Mouse (Mus musculus) forebrain, embryonic 16.5 days (tissue): ENCODE results near the gene Pfdn2. TPM values are rescaled to one million over a fixed set of nuclear protein-coding genes. Genes with fewer than 3 reads are reported as not detected.

ENCODE experiments used
- ATAC-seq: fragments of 200-750 bp; cut with Nextera tagmentation; 2 replicates; pipeline ENCODE4 v1.8.0; 2017; ENCODE audit warnings: mild to moderate bottlenecking, moderate library complexity
- H3K27ac ChIP-seq: fragments of 300-500 bp; sonication (generic); 2 replicates; pipeline ENCODE4 v1.5.1; 2014; ENCODE audit warnings: low read length, control low read depth
- H3K27me3 ChIP-seq: fragments of 300-500 bp; sonication (generic); replicated peaks from 2 replicates; pipeline ENCODE4 v1.6.1; 2014; ENCODE audit warnings: low read length; ENCODE audit not compliant: control insufficient read depth, insufficient read depth
- H3K36me3 ChIP-seq: fragments of 300-500 bp; sonication (generic); 2 replicates; pipeline ENCODE4 v1.6.1; 2014; ENCODE audit not compliant: control insufficient read depth, insufficient read depth
- H3K4me1 ChIP-seq: fragments of 300-500 bp; sonication (generic); replicated peaks from 2 replicates; pipeline ENCODE4 v1.6.1; 2014; ENCODE audit warnings: low read length; ENCODE audit not compliant: control insufficient read depth, insufficient read depth
- H3K4me2 ChIP-seq: fragments of 300-500 bp; sonication (generic); 2 replicates; pipeline ENCODE4 v1.6.1; 2014; ENCODE audit warnings: mild to moderate bottlenecking, low read length, control low read depth
- H3K4me3 ChIP-seq: fragments of 300-500 bp; sonication (generic); replicated peaks from 2 replicates; pipeline ENCODE4 v1.5.1; 2014; ENCODE audit warnings: mild to moderate bottlenecking, low read length, control low read depth
- H3K9ac ChIP-seq: fragments of 300-500 bp; sonication (generic); replicated peaks from 2 replicates; pipeline ENCODE4 v1.6.1; 2014; ENCODE audit warnings: low read depth, low read length, control low read depth
- H3K9me3 ChIP-seq: fragments of 300-500 bp; sonication (generic); 2 replicates; pipeline ENCODE4 v1.6.1; 2016; ENCODE audit warnings: low read length; ENCODE audit not compliant: control insufficient read depth
- whole genome bisulfite sequencing: fragments of 180-500 bp; shearing (Covaris S2); extraction: QIAGEN DNeasy Blood & Tissue Kit; methylation state at CpG from one replicate; pipeline ENCODE4 v1.1.7; 2014; 5-methylcytosine and 5-hydroxymethylcytosine counted together
- polyA plus RNA-seq: library from polyadenylated mRNA; unstranded; fragments of >200 nt; fragmentation: Nextera tagmentation; extraction: Ambion mirVana; gene quantifications from 2 replicates; pipeline ENCODE4 v1.2.1, GENCODE M21; 2015

Pfdn2 gene
- polyA plus RNA-seq, 1 experiment from 2014 or later = 156 TPM

GRCm38 (mm10) chr1:171365934-171366333 is 20.5 kb downstream of the Pfdn2 start:
- WGBS = 48% methylated on average over 7 of the region's 7 CpGs
- no peaks in the 10 kb centered on the region for H3K27me3 ChIP-seq
- H3K9ac ChIP-seq = no peak overlapping the region
- no peak overlapping the region for H3K4me2 ChIP-seq
- no peak overlapping the region for H3K4me3 ChIP-seq
- no peaks in the 10 kb centered on the region for H3K36me3 ChIP-seq
- H3K9me3 ChIP-seq = no peaks in the 10 kb centered on the region
- no peak for ATAC-seq
- H3K4me1 ChIP-seq = peaks cover 7% of the 10 kb centered on the region
- no peak overlapping the region for H3K27ac ChIP-seq

GRCm38 (mm10) chr1:171369845-171370556 is 24.5 kb downstream of the Pfdn2 start, which contains the start of gene Nectin4:
Gene Nectin4 (plus strand): TSS chr1:171370099.
- H3K9ac ChIP-seq = no peak within 1 kb of the TSS
- H3K27ac ChIP-seq = no peak within 1 kb of the TSS
- no peaks in the 10 kb centered on the region for H3K36me3 ChIP-seq
- H3K9me3 ChIP-seq = no peaks in the 10 kb centered on the region
- WGBS = 43% methylated on average over 20 of the region's 20 CpGs
- H3K4me3 ChIP-seq = no peak within 1 kb of the TSS
- H3K27me3 ChIP-seq = no peaks in the 10 kb centered on the region
- no peak within 1 kb of the TSS for H3K4me2 ChIP-seq
- no peaks in the 10 kb centered on the region for H3K4me1 ChIP-seq
- ATAC-seq = no peak

- H3K27me3 ChIP-seq = no peaks in the 10 kb centered on the region
- no peak overlapping the region for H3K9ac ChIP-seq
- 42% methylated on average over 3 of the region's 3 CpGs for WGBS
- no peak overlapping the region for H3K4me2 ChIP-seq
- no peaks in the 10 kb centered on the region for H3K36me3 ChIP-seq
- no peaks in the 10 kb centered on the region for H3K9me3 ChIP-seq
- H3K4me1 ChIP-seq = no peaks in the 10 kb centered on the region
- ATAC-seq = no peak
- no peak overlapping the region for H3K27ac ChIP-seq
- no peak overlapping the region for H3K4me3 ChIP-seq
Observed at GRCm38 (mm10) chr1:171372880-171373279, 27.4 kb downstream of the Pfdn2 start.

- H3K9ac ChIP-seq = no peak overlapping the region
- no peaks in the 10 kb centered on the region for H3K27me3 ChIP-seq
- H3K4me2 ChIP-seq = no peak overlapping the region
- H3K4me1 ChIP-seq = no peaks in the 10 kb centered on the region
- H3K36me3 ChIP-seq = no peaks in the 10 kb centered on the region
- ATAC-seq = no peak
- H3K4me3 ChIP-seq = no peak overlapping the region
- H3K9me3 ChIP-seq = no peaks in the 10 kb centered on the region
- H3K27ac ChIP-seq = no peak overlapping the region
- WGBS = 3% methylated on average over 3 of the region's 4 CpGs
Observed at GRCm38 (mm10) chr1:171373946-171374345, 28.5 kb downstream of the Pfdn2 start.

- no peak for ATAC-seq
- no peak overlapping the region for H3K4me2 ChIP-seq
- peaks cover 7% of the 10 kb centered on the region for H3K27me3 ChIP-seq
- no peak overlapping the region for H3K27ac ChIP-seq
- WGBS = 50% methylated on average over 9 of the region's 9 CpGs
- no peak overlapping the region for H3K4me3 ChIP-seq
- no peaks in the 10 kb centered on the region for H3K36me3 ChIP-seq
- no peak overlapping the region for H3K9ac ChIP-seq
- peaks cover 9% of the 10 kb centered on the region for H3K4me1 ChIP-seq
- no peaks in the 10 kb centered on the region for H3K9me3 ChIP-seq
Observed at GRCm38 (mm10) chr1:171375646-171376097, 30.2 kb downstream of the Pfdn2 start.

DNA sequence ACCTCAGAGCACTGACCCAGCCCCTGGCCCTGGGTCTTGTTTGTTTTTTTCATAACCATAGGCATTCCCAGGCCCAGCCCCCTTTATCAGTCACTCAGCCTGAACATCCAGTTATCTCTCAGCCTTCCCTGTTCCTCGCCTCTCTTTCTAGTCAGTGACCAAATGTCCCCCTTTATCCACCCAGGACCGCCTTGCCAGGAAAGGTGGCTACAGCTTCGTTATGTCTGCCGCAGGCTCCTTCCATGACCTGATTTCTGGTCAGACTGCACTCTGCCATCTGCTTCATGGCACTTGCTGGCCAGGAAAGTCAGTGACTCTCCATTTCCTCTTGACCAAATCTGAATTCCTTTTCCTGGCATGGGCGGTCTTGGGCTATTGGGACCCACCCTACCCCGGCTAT is 32.8 kb downstream of the Pfdn2 start:
- peaks cover 12% of the 10 kb centered on the region for H3K27me3 ChIP-seq
- no peak for ATAC-seq
- WGBS = 90% methylated on average over 6 of the region's 6 CpGs
- H3K4me1 ChIP-seq = peaks cover 9% of the 10 kb centered on the region
- no peaks in the 10 kb centered on the region for H3K36me3 ChIP-seq
- no peak overlapping the region for H3K9ac ChIP-seq
- no peak overlapping the region for H3K27ac ChIP-seq
- H3K4me3 ChIP-seq = no peak overlapping the region
- H3K4me2 ChIP-seq = no peak overlapping the region
- H3K9me3 ChIP-seq = no peaks in the 10 kb centered on the region

DNA sequence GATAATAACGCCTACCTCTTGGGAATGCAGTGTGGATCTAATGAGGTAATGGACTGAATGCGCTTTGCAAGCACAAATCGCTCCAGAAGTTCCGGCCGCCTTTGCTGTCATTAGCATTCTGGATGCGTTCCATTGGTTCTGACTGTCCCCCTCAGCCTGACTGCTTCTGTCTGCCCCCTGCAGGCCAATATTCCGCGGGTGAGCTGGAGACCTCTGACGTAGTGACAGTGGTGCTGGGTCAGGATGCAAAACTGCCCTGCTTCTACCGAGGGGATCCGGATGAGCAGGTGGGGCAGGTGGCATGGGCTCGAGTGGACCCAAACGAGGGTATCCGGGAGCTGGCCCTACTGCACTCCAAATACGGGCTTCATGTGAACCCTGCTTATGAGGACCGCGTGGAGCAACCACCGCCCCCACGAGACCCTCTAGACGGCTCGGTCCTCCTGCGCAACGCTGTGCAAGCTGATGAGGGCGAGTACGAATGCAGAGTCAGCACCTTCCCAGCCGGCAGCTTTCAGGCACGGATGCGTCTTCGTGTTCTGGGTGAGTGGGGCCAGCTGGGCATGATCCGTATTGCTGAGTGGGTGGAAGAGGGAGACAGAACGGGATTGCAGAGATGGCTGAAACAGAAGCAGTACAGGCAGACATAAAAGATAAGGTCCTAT is 34.6 kb downstream of the Pfdn2 start:
- peak overlapping the region; percentile 55 for H3K4me2 ChIP-seq
- no peaks in the 10 kb centered on the region for H3K9me3 ChIP-seq
- H3K27ac ChIP-seq = no peak overlapping the region
- H3K4me3 ChIP-seq = peak overlapping the region; percentile 36
- peaks cover 12% of the 10 kb centered on the region for H3K27me3 ChIP-seq
- peak; percentile 74 for ATAC-seq
- H3K36me3 ChIP-seq = no peaks in the 10 kb centered on the region
- H3K9ac ChIP-seq = peak overlapping the region; percentile 42; the same call in 1 of the 2 replicates
- H3K4me1 ChIP-seq = peaks cover 9% of the 10 kb centered on the region
- under 1% methylated on average over 31 of the region's 31 CpGs for WGBS

DNA sequence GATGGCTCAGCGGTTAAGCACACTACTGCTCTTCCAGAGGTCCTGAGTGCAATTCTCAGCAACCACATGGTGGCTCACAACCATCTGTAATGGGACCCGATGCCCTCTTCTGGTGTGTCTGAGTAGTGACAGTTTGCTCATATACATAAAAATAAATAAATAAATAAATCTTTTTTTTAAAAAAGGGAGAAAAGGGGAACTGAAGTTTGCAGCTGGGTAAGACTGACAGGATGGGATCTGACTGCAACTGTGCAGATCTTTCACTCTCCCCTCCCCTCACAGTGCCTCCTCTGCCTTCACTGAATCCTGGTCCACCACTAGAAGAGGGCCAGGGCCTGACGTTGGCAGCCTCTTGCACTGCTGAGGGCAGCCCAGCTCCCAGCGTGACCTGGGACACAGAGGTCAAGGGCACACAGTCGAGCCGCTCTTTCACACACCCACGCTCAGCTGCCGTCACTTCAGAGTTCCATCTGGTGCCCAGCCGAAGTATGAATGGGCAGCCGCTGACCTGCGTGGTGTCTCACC is 36.7 kb downstream of the Pfdn2 start:
- WGBS = 88% methylated on average over 11 of the region's 11 CpGs

GRCm38 (mm10) chr1:171384361-171384760 is 38.9 kb downstream of the Pfdn2 start:
- 67% methylated on average over 9 of the region's 9 CpGs for WGBS
- H3K4me1 ChIP-seq = peaks cover 9% of the 10 kb centered on the region

More for the DNA sequence above, 36.7 kb downstream of the Pfdn2 start:
- Histone ChIP-seq H3K27me3 (peaks cover 12% of the 10 kb centered on the region), H3K4me2 (no peak overlapping the region), H3K27ac (no peak overlapping the region), H3K9me3 (no peaks in the 10 kb centered on the region), H3K4me3 (no peak overlapping the region), H3K36me3 (no peaks in the 10 kb centered on the region), H3K9ac (no peak overlapping the region), H3K4me1 (peaks cover 9% of the 10 kb centered on the region)
- no peak for ATAC-seq

More at GRCm38 (mm10) chr1:171384361-171384760, 38.9 kb downstream of the Pfdn2 start:
- H3K9ac ChIP-seq = no peak overlapping the region
- H3K27ac ChIP-seq = no peak overlapping the region
- no peaks in the 10 kb centered on the region for H3K36me3 ChIP-seq
- no peaks in the 10 kb centered on the region for H3K9me3 ChIP-seq
- H3K4me2 ChIP-seq = no peak overlapping the region
- no peak overlapping the region for H3K4me3 ChIP-seq
- peaks cover 10% of the 10 kb centered on the region for H3K27me3 ChIP-seq
- no peak for ATAC-seq
